Mouse (Mus musculus): Measurements from ENCODE around the gene Zfp53. TPM values are rescaled to one million over a fixed set of nuclear protein-coding genes. Genes with fewer than 3 reads are reported as not detected.

Zfp53 gene
- polyA plus RNA-seq, 2 experiments from 2014 or later, result 44.8 to 46.9 TPM

- ATAC-seq, result no peak
Observed at GRCm38 (mm10) chr17:21526270-21526669, 37.5 kb downstream of the Zfp53 start.

GRCm38 (mm10) chr17:21530645-21531330 lies 42.0 kb downstream of the Zfp53 start:
- no peak for ATAC-seq

- ATAC-seq, result no peak
Observed at GRCm38 (mm10) chr17:21531621-21532020, 42.8 kb downstream of the Zfp53 start.

- ATAC-seq, result peak; percentile 14
Observed at GRCm38 (mm10) chr17:21532101-21532951, 43.5 kb downstream of the Zfp53 start.

GRCm38 (mm10) chr17:21533961-21534360 lies 45.2 kb downstream of the Zfp53 start:
- ATAC-seq, result no peak

- ATAC-seq, result peak; percentile 56
Observed at GRCm38 (mm10) chr17:21534460-21535095, 45.8 kb downstream of the Zfp53 start.

GRCm38 (mm10) chr17:21535096-21536001 lies 46.6 kb downstream of the Zfp53 start, which contains the start of gene Zfp52:
Gene Zfp52, plus strand, starts transcription at chr17:21535539.
- ATAC-seq, result peak; percentile 58

GRCm38 (mm10) chr17:21536096-21536495 lies 47.3 kb downstream of the Zfp53 start:
- no peak for ATAC-seq

- peak; percentile 39 for ATAC-seq
Observed at GRCm38 (mm10) chr17:21536676-21537075, 47.9 kb downstream of the Zfp53 start.

- no peak for ATAC-seq
Observed at GRCm38 (mm10) chr17:21557831-21558230, 69.0 kb downstream of the Zfp53 start.

Other genes starting within 250 kb of the Zfp53 start
- gene Vmn1r235, start 232.6 kb upstream of the Zfp53 start, polyA plus RNA-seq (2017; shearing (Covaris generic)), result under 1 TPM in 1 of 2 experiments, not detected in 1; 0.30 TPM
- gene Vmn1r236, start 206.1 kb upstream of the Zfp53 start, polyA plus RNA-seq (2017; shearing (Covaris generic)), result not detected
- gene Vmn1r237, start 177.1 kb upstream of the Zfp53 start, polyA plus RNA-seq (2017; shearing (Covaris generic)), result not detected
- gene Zfp677, start 105.2 kb upstream of the Zfp53 start, polyA plus RNA-seq (2017; shearing (Covaris generic)), result 10 to 100 TPM; 18.3 to 20.2 TPM
- 10 to 100 TPM; 11.7 to 13.0 TPM for gene Zfp54, start 65.8 kb upstream of the Zfp53 start, polyA plus RNA-seq (2017; shearing (Covaris generic))
- 10 to 100 TPM; 41.9 to 43.0 TPM for gene Zfp51, start 38.6 kb upstream of the Zfp53 start, polyA plus RNA-seq (2017; shearing (Covaris generic))
- 10 to 100 TPM; 20.8 to 21.6 TPM for gene Zfp52, start 46.5 kb downstream of the Zfp53 start, polyA plus RNA-seq (2017; shearing (Covaris generic))
- gene Zfp948, start 78.0 kb downstream of the Zfp53 start, polyA plus RNA-seq (2017; shearing (Covaris generic)), result 10 to 100 TPM; 13.0 to 14.0 TPM
- 10 to 100 TPM in 1 of 2 experiments, 1 to 10 TPM in 1; 7.5 to 11.4 TPM for gene Zfp983, start 161.6 kb downstream of the Zfp53 start, polyA plus RNA-seq (2017; shearing (Covaris generic))
- gene Gm10226, start 202.9 kb downstream of the Zfp53 start, polyA plus RNA-seq (2017; shearing (Covaris generic)), result 10 to 100 TPM; 12.6 to 12.8 TPM
- gene Zfp760, start 218.7 kb downstream of the Zfp53 start, polyA plus RNA-seq (2017; shearing (Covaris generic)), result 1 to 10 TPM; 4.7 to 5.3 TPM
- gene Zfp229, start 241.8 kb downstream of the Zfp53 start, polyA plus RNA-seq (2017; shearing (Covaris generic)), result under 1 TPM; 0.32 TPM